Mouse (Mus musculus): ENCODE measurements around the gene Ugt1a7c. TPM values are rescaled to one million over a fixed set of nuclear protein-coding genes. Genes with fewer than 3 reads are reported as not detected.
"Not testable (repeated sequence)": the region's sequence is repeated elsewhere in the genome, so short reads cannot be mapped to it uniquely, and the experiment has no call there.

Gene Ugt1a7c
- total RNA-seq, 2 experiments from 2014 or later = 0.71 to 0.97 TPM

GRCm38 (mm10) chr1:88165711-88166110 lies 70.8 kb downstream of the Ugt1a7c start, which contains the start of gene Ugt1a5:
TSS of gene Ugt1a5 (plus strand) at chr1:88166012.
- intact Hi-C loops (cut with DNase I) = no loop called here
- no peak for DNase-seq (ENCODE audit: extremely low spot score in 1 of 2, low spot score in 2 of 2)

GRCm38 (mm10) chr1:88172190-88172589 lies 77.3 kb downstream of the Ugt1a7c start:
- intact Hi-C loops (cut with DNase I) = not testable (repeated sequence)

GRCm38 (mm10) chr1:88179657-88180056 lies 84.8 kb downstream of the Ugt1a7c start:
- no peak for DNase-seq (ENCODE audit: extremely low spot score in 1 of 2, low spot score in 2 of 2)
- intact Hi-C loops (cut with DNase I) = no loop called here

More at GRCm38 (mm10) chr1:88172190-88172589, 77.3 kb downstream of the Ugt1a7c start:
- DNase-seq (ENCODE audit: extremely low spot score in 1 of 2, low spot score in 2 of 2) = not testable (repeated sequence)

GRCm38 (mm10) chr1:88186325-88186935 lies 91.6 kb downstream of the Ugt1a7c start:
- DNase-seq (ENCODE audit: extremely low spot score in 1 of 2, low spot score in 2 of 2) = no peak
- intact Hi-C loops (cut with DNase I) = no loop called here

- intact Hi-C loops (cut with DNase I) = no loop called here
- no peak for DNase-seq (ENCODE audit: extremely low spot score in 1 of 2, low spot score in 2 of 2)
These were observed 97.3 kb downstream of the Ugt1a7c start for GRCm38 (mm10) chr1:88192136-88192535.

GRCm38 (mm10) chr1:88195687-88196086 lies 100.8 kb downstream of the Ugt1a7c start:
- intact Hi-C loops (cut with DNase I) = no loop called here
- no peak for DNase-seq (ENCODE audit: extremely low spot score in 1 of 2, low spot score in 2 of 2)

GRCm38 (mm10) chr1:88197443-88197842 lies 102.6 kb downstream of the Ugt1a7c start:
- DNase-seq (ENCODE audit: extremely low spot score in 1 of 2, low spot score in 2 of 2) = no peak
- intact Hi-C loops (cut with DNase I) = no loop called here

GRCm38 (mm10) chr1:88199996-88200395 lies 105.1 kb downstream of the Ugt1a7c start:
- no peak for DNase-seq (ENCODE audit: extremely low spot score in 1 of 2, low spot score in 2 of 2)
- intact Hi-C loops (cut with DNase I) = no loop called here

- intact Hi-C loops (cut with DNase I) = no loop called here
- no peak for DNase-seq (ENCODE audit: extremely low spot score in 1 of 2, low spot score in 2 of 2)
These were observed 105.6 kb downstream of the Ugt1a7c start, which contains the start of gene Ugt1a2 for GRCm38 (mm10) chr1:88200456-88200855. TSS of gene Ugt1a2 (plus strand) at chr1:88200601.

- intact Hi-C loops (cut with DNase I) = no loop called here
- peak; percentile 85 to 88 for DNase-seq (ENCODE audit: extremely low spot score in 1 of 2, low spot score in 2 of 2)
These were observed 110.5 kb downstream of the Ugt1a7c start, which contains the start of gene Dnajb3 for GRCm38 (mm10) chr1:88205294-88205922. TSS of gene Dnajb3 (minus strand) at chr1:88205782.

- intact Hi-C loops (cut with DNase I) = no loop called here
- no peak for DNase-seq (ENCODE audit: extremely low spot score in 1 of 2, low spot score in 2 of 2)
These were observed 112.1 kb downstream of the Ugt1a7c start for GRCm38 (mm10) chr1:88206843-88207479.

- intact Hi-C loops (cut with DNase I) = no loop called here
These were observed 117.0 kb downstream of the Ugt1a7c start, which contains the start of gene Ugt1a1 for GRCm38 (mm10) chr1:88211812-88212211. TSS of gene Ugt1a1 (plus strand) at chr1:88211959.

GRCm38 (mm10) chr1:88212341-88213045 lies 117.6 kb downstream of the Ugt1a7c start:
- peak in 1 of 2 experiments; percentile 62 for DNase-seq (ENCODE audit: extremely low spot score in 1 of 2, low spot score in 2 of 2)
- intact Hi-C loops (cut with DNase I) = no loop called here

More at GRCm38 (mm10) chr1:88211812-88212211, 117.0 kb downstream of the Ugt1a7c start, which contains the start of gene Ugt1a1:
- no peak for DNase-seq (ENCODE audit: extremely low spot score in 1 of 2, low spot score in 2 of 2)

- intact Hi-C loops (cut with DNase I) = no loop called here
- no peak for DNase-seq (ENCODE audit: extremely low spot score in 1 of 2, low spot score in 2 of 2)
These were observed 118.2 kb downstream of the Ugt1a7c start for GRCm38 (mm10) chr1:88213061-88213460.

GRCm38 (mm10) chr1:88213766-88214461 lies 119.1 kb downstream of the Ugt1a7c start:
- intact Hi-C loops (cut with DNase I) = no loop called here
- peak in 1 of 2 experiments; percentile 46 for DNase-seq (ENCODE audit: extremely low spot score in 1 of 2, low spot score in 2 of 2)

GRCm38 (mm10) chr1:88214462-88214952 lies 119.6 kb downstream of the Ugt1a7c start:
- no peak for DNase-seq (ENCODE audit: extremely low spot score in 1 of 2, low spot score in 2 of 2)
- intact Hi-C loops (cut with DNase I) = no loop called here

- intact Hi-C loops (cut with DNase I) = no loop called here
- no peak for DNase-seq (ENCODE audit: extremely low spot score in 1 of 2, low spot score in 2 of 2)
These were observed 120.9 kb downstream of the Ugt1a7c start for GRCm38 (mm10) chr1:88215466-88216380.
